Mouse (Mus musculus) layer of hippocampus, adult 9-10 months (tissue): ENCODE results near the gene Slc39a3.
A peak's percentile ranks its signal among the peaks of the same experiment; 100 is the strongest.
"Not testable (repeated sequence)": the region's sequence is repeated elsewhere in the genome, so short reads cannot be mapped to it uniquely, and the experiment has no call there.

Source experiments
- DNase-seq: peaks from one replicate; pipeline ENCODE4 v3.0.0; 2022; ENCODE audit warnings: low spot score

Slc39a3 gene

DNA sequence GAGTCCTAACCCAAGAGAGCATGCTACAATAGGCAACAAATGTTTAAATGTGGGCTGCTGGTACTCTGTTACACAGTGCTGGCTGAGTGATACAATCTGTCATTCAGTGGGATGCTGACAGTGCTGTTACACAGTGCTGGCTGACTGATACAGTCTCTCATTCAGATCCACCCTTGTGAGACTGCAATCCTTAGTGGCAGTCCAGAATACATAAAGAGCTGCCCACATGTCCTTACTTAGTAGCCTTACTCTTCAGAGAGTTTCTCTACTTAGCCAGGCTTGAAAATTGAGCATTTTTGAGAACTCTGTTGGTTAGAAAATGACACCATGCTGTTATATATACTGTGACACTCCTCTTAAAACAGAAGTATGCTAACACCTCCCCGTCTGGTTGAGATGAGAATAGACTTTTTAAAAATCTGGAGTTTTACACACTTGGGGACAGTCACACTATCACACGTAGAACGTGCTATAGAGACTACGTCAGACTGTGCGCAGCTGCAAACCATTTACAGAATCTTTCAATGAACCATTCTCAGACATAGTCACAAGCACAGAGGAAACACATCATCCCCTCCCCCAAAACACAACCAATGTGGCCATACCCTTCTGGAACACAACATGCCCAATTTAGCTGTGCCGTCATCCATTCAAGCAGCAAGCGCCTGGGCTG, 31.1 kb downstream of the Slc39a3 start:
- DNase-seq: no peak

DNA sequence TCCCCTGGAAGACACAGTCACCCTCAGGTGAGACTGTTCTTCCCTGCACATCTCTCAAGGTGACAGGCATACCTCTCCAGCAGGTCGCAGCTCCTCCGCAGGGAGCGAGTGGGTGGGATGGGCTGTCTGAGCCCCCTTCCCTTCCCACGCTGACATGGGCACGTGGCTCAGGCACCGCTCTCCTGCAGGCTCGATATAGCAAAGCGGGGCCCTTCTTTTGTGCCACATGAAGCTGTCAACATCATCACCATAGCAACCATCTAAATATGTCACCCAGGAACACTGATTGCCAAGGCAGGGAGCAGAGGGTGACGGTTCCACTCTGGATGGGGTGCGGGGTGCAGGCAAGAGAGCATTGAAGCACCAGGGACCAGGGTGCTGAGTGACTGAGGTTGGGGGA, 36.1 kb downstream of the Slc39a3 start:
- DNase-seq: no peak

DNA sequence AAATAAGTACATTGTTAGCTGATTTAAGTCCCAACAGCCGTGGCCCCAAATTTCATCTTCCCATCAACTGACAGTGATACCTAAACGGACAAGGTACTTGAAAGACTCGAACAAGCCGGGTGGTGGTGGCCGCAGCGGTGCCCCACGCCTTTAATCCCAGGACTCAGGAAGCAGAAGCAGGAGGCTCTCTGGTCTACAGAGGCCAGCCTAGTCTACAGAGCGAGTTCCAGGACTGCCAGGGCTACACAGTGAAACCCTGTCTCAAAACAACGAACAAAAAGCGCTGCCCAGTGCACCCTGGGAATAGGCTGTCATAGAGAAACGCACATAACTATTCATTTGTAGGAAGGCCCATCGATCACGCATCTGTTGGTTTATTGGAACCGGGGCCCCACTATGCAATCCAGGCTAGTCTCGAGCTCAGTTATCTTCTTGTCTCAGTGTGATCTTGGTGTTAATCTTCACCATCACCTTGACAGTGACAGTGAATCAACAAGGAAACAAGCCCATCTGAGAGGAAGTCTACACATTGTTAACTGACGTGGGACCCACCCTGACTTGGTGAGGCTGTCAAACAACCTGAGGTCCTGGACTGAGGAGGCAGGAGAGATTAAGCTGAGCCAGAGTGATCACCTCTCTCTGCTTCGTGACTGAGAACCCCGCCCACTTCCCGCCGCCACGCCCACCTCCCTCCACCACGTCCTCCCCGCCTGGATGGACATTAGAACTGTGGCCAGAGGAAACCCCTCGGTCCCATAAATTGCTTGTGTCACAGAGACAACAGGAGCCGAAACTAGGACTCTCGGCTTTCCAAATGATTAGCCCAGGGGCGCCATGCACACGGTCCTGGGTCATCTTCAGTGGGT, 36.8 kb downstream of the Slc39a3 start:
- no peak for DNase-seq

DNA sequence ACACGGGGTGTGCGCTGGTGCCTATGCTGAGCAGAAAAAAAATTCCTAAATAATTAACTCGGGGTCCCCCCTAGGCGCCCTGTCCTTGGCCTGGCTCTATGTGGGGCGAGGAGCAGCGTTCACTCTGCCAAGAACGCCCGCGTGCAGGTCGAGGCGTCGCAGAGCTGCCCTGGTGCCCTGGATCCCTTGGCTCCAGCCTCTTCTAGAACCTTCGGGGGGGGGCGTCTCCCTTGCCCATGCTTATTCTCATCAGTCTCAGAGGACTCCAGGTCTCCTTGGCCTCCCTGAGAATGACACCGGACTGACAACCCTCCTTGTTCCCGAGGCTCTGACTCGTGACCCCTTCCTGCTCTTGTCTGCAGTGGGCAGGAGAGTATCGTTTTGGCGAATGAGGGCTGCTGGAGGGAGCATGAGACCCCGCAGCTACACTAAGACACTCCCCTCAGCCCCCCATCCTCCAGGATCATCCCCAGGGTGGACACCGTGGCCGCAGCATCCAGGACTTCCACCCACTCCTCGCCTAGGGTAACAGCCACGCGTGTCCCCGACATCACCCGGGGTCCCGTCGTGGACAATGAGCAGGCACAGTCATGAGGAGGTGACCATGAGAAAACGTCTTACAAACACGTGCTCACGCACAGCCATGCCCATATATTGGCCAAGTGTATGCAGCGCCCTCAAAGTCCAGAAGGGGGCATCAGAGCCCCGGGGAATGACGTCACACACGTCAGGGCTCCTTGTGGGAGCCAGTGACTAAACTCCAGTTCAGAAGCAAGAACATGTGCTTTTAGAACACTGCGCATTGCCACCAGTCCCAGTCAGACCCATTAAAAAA, 37.6 kb downstream of the Slc39a3 start:
- DNase-seq: peak; percentile 80

DNA sequence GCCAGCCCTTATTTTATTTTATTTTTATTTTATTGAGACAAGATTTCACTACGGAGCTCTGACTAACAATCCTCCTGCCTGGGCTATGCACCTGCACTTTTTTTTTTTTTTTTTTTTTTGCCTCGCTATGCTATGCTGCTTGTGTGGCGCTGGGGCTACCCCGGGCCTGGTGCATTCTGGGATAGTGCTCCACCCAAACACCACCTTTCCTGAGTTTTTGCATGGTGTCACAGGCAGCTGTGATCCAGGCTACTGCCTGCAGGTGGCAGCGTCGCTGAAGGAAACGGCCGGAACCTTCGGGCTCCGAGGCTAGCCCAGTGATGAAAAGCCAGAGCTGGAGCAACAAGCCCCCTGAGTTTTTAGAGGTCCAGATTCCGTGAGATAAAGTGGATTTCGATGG, 38.4 kb downstream of the Slc39a3 start:
- no peak for DNase-seq

DNA sequence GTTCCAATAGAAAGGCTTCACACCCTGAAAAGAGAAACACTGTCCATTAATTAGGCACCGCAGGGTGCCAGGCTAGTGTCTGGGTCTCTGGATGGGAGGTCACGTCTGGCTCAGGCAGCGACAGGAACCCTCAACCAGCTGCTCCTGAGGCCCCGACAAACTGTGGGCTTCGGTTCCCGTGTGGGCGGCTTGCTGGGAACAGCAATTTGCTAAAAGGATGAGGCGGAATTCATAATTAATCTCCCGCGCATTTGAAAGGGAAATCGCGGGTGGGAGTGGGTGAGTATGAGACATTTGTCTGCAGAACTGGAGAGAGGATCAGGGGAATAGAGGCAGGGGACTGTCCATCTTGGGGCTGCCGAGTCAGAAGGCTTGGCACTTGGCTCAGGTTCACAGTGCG, 39.2 kb downstream of the Slc39a3 start:
- DNase-seq: no peak

DNA sequence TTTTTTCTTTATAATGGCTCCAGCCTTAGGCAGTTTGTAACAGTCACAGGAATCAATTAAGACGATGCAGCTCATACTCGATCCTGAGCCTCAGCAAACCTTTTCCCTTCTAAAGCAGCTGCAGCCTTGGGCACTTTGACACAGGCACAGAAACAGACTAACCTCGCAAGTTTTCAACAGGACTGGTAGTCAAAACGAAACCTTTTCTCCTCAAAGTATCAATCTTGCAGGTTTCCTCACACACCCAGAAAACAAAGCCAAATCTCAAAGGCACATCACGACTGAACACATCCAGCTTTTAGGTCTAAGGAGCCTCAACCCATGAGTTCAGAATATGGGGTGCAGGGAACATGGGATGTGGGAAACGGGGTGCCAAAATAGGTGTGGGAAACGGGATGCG, 39.9 kb downstream of the Slc39a3 start:
- no peak for DNase-seq

DNA sequence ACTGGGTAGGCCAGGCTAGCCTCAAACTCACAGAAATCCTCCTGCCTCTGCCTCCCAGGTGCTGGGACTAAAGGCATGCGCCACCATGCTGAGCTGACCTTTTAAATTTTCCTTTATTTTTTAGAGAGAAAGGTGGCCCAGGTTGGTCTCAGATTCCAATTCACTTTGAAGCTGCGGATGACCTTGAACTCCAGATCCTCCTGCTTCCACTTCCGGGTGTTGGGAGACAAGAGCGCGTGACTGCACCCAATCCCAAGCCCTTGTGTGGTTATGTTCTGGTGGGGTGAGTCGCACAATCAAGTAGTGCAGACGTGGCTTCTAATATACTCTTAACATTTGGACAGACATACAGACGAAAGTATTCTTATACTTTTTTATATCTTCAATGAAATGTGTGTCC, 40.7 kb downstream of the Slc39a3 start:
- no peak for DNase-seq

DNA sequence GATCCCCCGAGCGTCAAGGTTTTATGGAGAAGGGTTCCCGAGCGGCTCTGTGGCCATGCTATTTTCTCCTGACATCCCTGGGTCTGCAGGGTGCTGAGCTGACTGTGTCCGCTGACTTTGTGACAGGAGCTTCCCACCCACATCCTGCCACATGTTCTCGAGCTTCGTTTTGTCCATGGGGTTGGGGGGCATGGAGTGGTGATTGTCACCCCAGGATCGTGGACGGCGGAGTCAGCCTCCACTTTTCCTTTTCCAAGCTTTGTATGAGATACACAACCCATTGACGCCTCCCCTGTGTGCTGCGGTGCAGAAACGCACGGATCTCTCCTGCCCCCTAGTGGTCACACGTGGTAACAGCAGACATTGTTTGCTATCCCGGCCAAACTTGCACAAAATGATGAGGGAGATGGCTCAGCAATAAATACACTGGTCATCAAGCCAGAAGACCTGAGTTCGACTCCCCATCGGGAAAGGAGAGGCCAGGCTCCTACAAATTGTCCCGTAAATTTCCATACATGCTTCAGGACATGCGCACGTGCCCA, 42.1 kb downstream of the Slc39a3 start:
- no peak for DNase-seq

DNA sequence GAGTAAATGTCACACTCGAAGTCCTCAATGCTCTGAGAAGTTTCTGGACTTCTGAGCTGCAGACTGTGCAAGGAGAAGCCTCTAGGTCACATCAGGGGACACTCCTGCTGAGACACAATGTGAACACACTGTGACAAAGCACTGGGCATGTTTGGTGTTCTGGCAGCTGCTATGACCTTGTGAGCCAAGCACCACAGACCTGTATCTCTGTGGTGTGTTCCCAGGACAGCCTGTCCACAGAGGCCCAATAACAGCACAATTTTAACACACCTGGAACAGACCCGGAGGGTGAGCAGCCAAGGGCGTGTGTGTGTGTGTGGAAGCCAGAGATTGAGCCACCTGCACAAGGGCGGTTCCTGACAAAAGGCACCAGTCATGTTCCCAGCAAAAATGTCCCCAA, 42.6 kb downstream of the Slc39a3 start:
- DNase-seq: no peak

DNA sequence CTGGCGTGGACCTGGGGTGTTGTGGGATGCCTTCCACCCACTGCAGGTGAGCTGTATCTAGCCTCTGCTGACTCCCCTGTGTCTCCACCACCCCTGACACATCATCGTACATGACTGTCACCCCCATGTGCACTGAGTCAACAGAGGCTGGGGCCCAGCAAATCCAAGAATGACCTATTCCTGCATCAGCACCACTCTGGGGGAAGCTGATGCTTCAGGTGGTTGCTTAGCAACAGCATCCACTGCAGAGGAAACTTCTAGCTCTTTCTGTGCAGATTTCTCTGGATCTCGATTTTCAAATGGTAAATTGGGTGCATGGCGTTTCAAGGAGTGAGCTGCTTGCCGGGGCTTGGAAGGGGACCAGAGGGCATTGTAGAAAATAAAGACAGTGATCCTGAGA, 44.0 kb downstream of the Slc39a3 start:
- no peak for DNase-seq

DNA sequence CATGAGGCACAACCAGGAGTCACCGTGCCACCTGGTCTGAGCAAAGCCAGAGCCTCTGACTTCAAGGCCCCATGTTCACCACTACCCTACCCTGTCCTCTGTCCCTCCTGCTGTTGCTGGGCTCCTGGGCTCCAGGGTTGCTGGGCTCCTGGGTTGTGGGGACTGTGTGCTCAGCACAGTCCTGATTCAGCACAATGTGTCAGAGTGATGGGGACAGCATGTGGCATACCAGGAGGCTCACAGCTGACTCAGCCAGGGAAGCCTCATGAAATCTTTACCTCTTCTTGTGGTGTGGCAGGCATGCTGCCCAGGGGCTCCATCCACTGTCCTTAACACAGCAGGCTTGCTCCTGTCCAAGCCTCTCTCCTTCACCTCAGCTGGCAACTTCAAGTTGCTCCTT, 45.3 kb downstream of the Slc39a3 start:
- DNase-seq: no peak

DNA sequence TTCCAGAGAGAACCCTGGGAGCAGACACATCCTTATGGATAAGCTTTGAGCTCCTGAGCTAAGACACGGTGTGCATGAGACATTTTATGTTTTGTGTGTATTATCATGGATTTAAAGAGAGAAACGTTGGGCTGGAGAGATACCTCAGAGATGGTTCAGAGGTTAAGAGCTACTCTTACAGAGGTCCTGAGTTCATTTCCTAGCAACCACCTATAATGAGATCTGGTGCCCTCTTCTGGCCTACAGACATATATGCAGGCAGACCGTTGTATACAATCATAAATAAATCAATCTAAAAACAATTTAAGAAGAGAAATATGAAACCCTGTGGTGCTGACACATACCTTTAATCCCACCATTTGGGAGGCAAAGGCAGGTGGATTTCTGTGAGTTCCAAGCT, 46.2 kb downstream of the Slc39a3 start:
- no peak for DNase-seq

DNA sequence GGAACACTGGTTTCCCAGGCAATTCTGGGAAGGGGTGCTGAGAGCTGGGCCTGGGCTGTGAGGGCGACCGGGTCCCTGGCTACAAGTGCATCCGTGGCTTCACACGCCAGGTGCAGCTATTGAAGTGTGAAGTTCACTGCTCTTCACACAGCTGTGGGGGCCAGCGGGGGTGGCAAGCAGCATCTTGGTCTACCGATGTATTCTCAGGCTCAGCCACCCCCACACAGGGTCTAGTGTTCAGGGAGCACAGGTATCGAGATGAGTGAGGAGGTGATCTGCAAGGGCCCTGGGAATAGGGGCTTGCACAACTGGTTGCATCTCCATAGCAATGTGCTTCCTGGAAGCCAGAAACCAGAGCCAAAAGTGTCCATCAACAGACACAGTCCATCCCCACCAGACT, 46.8 kb downstream of the Slc39a3 start:
- DNase-seq: no peak

DNA sequence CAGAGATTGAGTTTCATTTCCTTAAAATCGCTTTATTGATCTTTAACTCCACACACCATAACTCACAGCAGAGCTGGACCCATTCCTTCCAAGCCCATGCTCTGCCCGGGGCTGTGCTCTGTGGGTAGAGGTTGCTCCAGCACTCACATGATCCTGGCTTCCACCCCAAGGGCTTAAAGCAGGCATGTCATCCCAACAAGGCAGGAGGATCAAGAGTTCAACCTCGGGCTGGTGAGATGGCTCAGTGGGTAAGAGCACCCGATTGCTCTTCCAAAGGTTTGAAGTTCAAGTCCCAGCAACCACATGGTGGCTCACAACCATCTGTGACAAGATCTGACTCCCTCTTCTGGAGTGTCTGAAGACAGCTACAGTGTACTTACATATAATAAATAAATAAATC, 47.4 kb downstream of the Slc39a3 start:
- DNase-seq: not testable (repeated sequence)

DNA sequence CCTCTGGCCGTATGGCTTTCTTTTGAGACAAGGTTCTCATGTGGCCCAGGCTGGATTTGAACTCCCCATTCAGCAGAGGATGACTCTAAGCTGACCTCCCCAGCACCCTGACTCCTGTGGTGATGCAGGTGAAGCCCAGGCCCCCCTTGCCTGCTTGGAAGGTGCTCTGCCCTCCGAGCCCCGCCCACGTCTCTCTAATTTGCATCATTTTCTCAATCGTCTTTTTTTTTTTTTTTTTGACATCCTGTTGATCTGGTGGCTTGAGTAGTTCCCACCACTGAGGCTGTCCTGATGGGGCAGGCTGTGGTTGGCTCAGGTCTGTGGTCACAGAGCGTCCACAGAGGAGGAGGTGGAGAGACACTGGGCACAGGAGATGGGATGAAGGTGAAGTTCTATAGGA, 47.8 kb downstream of the Slc39a3 start:
- no peak for DNase-seq

DNA sequence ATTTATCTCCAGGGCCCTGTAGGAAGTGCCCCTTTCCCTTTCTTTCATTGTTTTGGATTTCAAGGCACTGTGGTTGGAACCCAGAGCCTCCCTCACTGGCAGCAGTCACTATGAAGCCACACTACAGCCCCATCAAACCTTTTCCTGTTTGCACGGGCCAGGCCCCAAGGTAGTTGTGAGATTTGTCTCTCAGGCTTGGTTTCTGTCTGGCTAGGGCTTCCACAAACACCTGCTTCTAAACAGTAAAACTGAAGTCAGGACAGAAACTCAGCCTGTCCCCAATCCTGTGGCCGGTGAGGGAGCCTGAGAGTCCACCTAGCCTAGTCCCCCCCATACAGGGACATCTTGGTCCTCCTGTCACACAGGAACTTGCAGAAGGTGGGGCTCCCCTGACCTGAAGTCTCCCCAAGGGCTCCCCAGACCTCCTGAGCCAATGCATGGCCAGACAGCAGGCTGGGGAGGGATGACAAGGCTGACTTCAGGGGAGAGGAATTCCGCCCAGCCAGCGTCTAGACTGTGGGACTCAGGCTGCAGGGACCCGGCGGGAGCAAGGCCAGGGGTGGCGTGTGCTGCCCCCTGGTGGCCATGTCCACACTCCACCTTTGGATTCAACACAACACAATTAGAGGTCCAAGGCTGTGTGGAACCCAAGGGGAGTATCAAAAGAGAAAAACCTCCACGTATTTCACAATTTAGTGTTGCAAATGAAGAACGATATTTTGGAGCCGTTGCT, 49.4 kb downstream of the Slc39a3 start:
- no peak for DNase-seq

DNA sequence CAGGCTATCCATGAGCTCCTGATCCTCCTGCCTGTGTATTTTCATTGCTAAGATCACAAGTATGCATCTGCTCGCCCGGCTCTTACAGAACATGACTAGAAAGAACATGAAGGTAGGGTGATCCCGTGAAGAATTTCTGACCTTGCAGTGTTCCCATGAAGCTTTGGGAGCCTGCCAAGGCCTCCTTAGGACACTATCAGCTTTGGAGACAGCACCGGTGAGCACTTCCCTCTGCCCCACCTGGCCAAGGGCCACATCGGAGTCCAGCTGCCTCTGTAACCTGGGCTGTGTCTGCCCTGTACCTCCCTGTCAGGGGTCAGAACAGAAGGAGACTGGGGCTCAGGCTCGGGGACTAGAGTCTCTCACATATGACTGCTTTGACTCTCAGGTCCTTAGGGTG, 50.5 kb downstream of the Slc39a3 start:
- DNase-seq: no peak

DNA sequence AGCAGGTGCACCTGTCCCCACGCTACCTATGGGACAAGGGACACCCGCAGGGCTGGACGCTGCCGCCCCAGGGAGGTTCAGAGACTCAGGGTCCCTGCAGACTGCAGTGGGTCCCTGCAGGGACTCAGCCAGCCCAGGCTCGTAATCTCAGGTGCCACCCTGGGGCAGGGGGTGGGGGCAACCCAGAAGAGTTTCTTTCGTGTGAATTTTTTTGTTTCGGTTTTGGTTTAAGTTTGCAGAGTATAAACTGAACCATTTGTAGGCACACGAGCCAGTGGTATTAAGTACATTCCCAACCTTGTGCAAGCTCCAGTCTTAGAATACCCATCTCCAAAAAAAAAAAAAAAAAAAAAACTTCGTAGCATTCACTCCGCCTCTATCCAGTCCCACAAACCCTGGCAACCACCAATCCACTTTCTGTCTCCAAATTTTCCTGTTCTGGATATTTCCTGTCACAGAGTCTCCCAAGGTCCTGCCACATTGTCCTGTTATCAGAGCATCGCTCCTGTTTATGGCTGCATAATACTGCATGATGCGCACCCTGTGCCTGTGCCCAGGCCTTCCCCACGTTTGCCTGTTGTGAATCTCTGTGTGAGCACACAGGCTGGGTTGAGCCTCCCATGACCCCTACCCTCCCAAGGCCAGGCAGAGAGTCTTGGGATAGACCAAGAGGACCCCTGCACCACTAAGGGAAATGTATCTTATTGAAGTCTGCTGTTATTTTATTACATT, 51.1 kb downstream of the Slc39a3 start:
- no peak for DNase-seq

DNA sequence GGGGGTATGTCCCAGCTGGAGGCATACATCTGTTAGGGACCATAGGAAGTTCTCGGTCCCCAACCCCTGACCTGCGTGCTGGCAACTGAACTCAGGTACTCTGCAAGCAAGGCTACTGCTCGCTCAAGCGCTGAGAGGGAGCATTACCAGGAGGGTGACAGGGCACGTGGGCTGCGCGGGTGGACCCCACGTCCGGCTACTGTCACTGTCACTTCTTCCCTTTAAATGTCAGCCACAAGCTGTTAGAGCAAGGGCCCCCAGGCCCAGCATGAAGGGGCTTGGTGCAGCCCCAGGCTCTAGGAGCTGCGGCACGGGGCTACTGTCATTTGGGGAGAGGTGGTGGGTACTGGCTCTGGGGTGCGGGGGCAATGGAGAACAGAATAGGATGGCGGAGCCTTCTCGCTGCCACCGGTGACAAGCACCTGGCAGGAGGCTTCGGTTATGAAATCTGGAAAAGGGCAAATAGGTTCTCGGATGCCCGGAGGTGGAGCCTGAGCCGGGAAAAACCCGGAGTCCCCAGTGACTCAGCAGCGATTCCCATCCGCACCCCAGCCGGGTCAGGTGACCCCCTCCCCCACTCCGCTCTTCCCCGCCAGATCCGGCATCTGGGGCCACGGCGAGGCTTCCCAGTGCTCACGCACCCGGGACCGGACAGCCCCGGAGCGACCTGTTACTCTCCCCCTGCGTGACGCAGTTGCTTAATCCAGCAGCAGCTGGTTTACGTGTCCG, 51.8 kb downstream of the Slc39a3 start:
- no peak for DNase-seq
